Mouse (Mus musculus): ENCODE results near the gene Sgcb. TPM values are rescaled to one million over a fixed set of nuclear protein-coding genes. Genes with fewer than 3 reads are reported as not detected.
"Not testable (repeated sequence)": the region's sequence is repeated elsewhere in the genome, so short reads cannot be mapped to it uniquely, and the experiment has no call there.

The Sgcb gene
- polyA plus RNA-seq, 1 experiment from 2014 or later: 26.7 TPM

- Histone ChIP-seq H3K4me1 (no peaks in the 10 kb centered on the region), H3K27ac (no peak overlapping the region), H3K36me3 (no peaks in the 10 kb centered on the region), H3K9me3 (no peaks in the 10 kb centered on the region), H3K4me3 (replicated peaks) (no peak overlapping the region), H3K9ac (no peak overlapping the region), H3K4me2 (no peak overlapping the region), H3K27me3 (replicated peaks) (no peaks in the 10 kb centered on the region)
- 79% methylated on average over 8 of the region's 8 CpGs for WGBS
- ATAC-seq (ENCODE audit: insufficient read depth, low FRiP score, low read depth): no peak
These were observed 46.2 kb downstream of the Sgcb start for GRCm38 (mm10) chr5:73601361-73601763.

GRCm38 (mm10) chr5:73599991-73600390 is 47.6 kb downstream of the Sgcb start:
- 71% methylated on average over 2 of the region's 2 CpGs for WGBS
- Histone ChIP-seq H3K4me2 (no peak overlapping the region), H3K4me3 (replicated peaks) (no peak overlapping the region), H3K27ac (no peak overlapping the region), H3K27me3 (replicated peaks) (no peaks in the 10 kb centered on the region), H3K9me3 (no peaks in the 10 kb centered on the region), H3K36me3 (no peaks in the 10 kb centered on the region), H3K9ac (no peak overlapping the region), H3K4me1 (no peaks in the 10 kb centered on the region)
- ATAC-seq (ENCODE audit: insufficient read depth, low FRiP score, low read depth): no peak

GRCm38 (mm10) chr5:73598943-73599695 is 48.5 kb downstream of the Sgcb start:
- Histone ChIP-seq H3K9ac (no peak overlapping the region), H3K4me3 (replicated peaks) (no peak overlapping the region), H3K9me3 (no peaks in the 10 kb centered on the region), H3K27me3 (replicated peaks) (no peaks in the 10 kb centered on the region), H3K4me2 (no peak overlapping the region), H3K27ac (no peak overlapping the region), H3K4me1 (no peaks in the 10 kb centered on the region), H3K36me3 (no peaks in the 10 kb centered on the region)
- no peak for ATAC-seq (ENCODE audit: insufficient read depth, low FRiP score, low read depth)
- WGBS: 64% methylated on average over 5 of the region's 5 CpGs

GRCm38 (mm10) chr5:73587119-73587518 is 60.5 kb downstream of the Sgcb start:
- Histone ChIP-seq H3K4me2 (no peak overlapping the region), H3K27me3 (replicated peaks) (no peaks in the 10 kb centered on the region), H3K36me3 (no peaks in the 10 kb centered on the region), H3K27ac (no peak overlapping the region), H3K9me3 (no peaks in the 10 kb centered on the region), H3K4me3 (replicated peaks) (no peak overlapping the region), H3K4me1 (no peaks in the 10 kb centered on the region), H3K9ac (no peak overlapping the region)
- 60% methylated on average over 3 of the region's 3 CpGs for WGBS
- ATAC-seq (ENCODE audit: insufficient read depth, low FRiP score, low read depth): no peak

GRCm38 (mm10) chr5:73586597-73586996 is 61.0 kb downstream of the Sgcb start:
- no peak overlapping the region for H3K9ac ChIP-seq
- H3K27me3 ChIP-seq (replicated peaks): no peaks in the 10 kb centered on the region
- no peak overlapping the region for H3K27ac ChIP-seq
- H3K36me3 ChIP-seq: no peaks in the 10 kb centered on the region
- ATAC-seq (ENCODE audit: insufficient read depth, low FRiP score, low read depth): no peak
- WGBS: 57% methylated on average over 4 of the region's 4 CpGs
- no peaks in the 10 kb centered on the region for H3K9me3 ChIP-seq
- no peaks in the 10 kb centered on the region for H3K4me1 ChIP-seq
- no peak overlapping the region for H3K4me3 ChIP-seq (replicated peaks)
- H3K4me2 ChIP-seq: no peak overlapping the region

GRCm38 (mm10) chr5:73585212-73586115 is 62.1 kb downstream of the Sgcb start:
- WGBS: 38% methylated on average over 7 of the region's 7 CpGs
- H3K9me3 ChIP-seq: no peaks in the 10 kb centered on the region
- ATAC-seq (ENCODE audit: insufficient read depth, low FRiP score, low read depth): no peak
- no peak overlapping the region for H3K4me2 ChIP-seq
- no peak overlapping the region for H3K9ac ChIP-seq
- no peaks in the 10 kb centered on the region for H3K27me3 ChIP-seq (replicated peaks)
- no peak overlapping the region for H3K27ac ChIP-seq
- H3K36me3 ChIP-seq: no peaks in the 10 kb centered on the region
- no peaks in the 10 kb centered on the region for H3K4me1 ChIP-seq
- no peak overlapping the region for H3K4me3 ChIP-seq (replicated peaks)

GRCm38 (mm10) chr5:73584011-73584410 is 63.6 kb downstream of the Sgcb start:
- 83% methylated on average over 6 of the region's 6 CpGs for WGBS
- not testable (repeated sequence) for H3K27ac ChIP-seq; ATAC-seq (ENCODE audit: insufficient read depth, low FRiP score, low read depth); H3K4me2 ChIP-seq; H3K36me3 ChIP-seq; H3K4me3 ChIP-seq (replicated peaks); H3K27me3 ChIP-seq (replicated peaks); H3K4me1 ChIP-seq; H3K9me3 ChIP-seq; H3K9ac ChIP-seq

Other genes with a start within 250 kb of the Sgcb start
- gene Cwh43, start 241.7 kb downstream of the Sgcb start, polyA plus RNA-seq (2015; fragmentation: Nextera tagmentation; extraction: Ambion mirVana): 1.1 and 1.9 TPM in 2 replicates
- 19.1 and 21.6 TPM in 2 replicates for gene Dcun1d4, start 166.8 kb downstream of the Sgcb start, polyA plus RNA-seq (2015; fragmentation: Nextera tagmentation; extraction: Ambion mirVana)
- 1.8 and 1.9 TPM in 2 replicates for gene Lrrc66, start 15.3 kb downstream of the Sgcb start, polyA plus RNA-seq (2015; fragmentation: Nextera tagmentation; extraction: Ambion mirVana)
- 0.13 and 0.40 TPM in 2 replicates for gene Spata18, start 3.6 kb upstream of the Sgcb start, polyA plus RNA-seq (2015; fragmentation: Nextera tagmentation; extraction: Ambion mirVana)

Data from stomach, embryonic 15.5 days (tissue).